Mouse (Mus musculus) forebrain, embryonic 16.5 days (tissue): ENCODE data around the gene Slc26a3. TPM values are rescaled to one million over a fixed set of nuclear protein-coding genes. Genes with fewer than 3 reads are reported as not detected.

Experiments
- ATAC-seq: fragments of 200-750 bp; cut with Nextera tagmentation; 2 replicates; pipeline ENCODE4 v1.8.0; 2017; ENCODE audit warnings: mild to moderate bottlenecking, moderate library complexity
- H3K27ac ChIP-seq: fragments of 300-500 bp; sonication (generic); 2 replicates; pipeline ENCODE4 v1.5.1; 2014; ENCODE audit warnings: low read length, control low read depth
- H3K27me3 ChIP-seq: fragments of 300-500 bp; sonication (generic); replicated peaks from 2 replicates; pipeline ENCODE4 v1.6.1; 2014; ENCODE audit warnings: low read length; ENCODE audit not compliant: control insufficient read depth, insufficient read depth
- H3K36me3 ChIP-seq: fragments of 300-500 bp; sonication (generic); 2 replicates; pipeline ENCODE4 v1.6.1; 2014; ENCODE audit not compliant: control insufficient read depth, insufficient read depth
- H3K4me1 ChIP-seq: fragments of 300-500 bp; sonication (generic); replicated peaks from 2 replicates; pipeline ENCODE4 v1.6.1; 2014; ENCODE audit warnings: low read length; ENCODE audit not compliant: control insufficient read depth, insufficient read depth
- H3K4me2 ChIP-seq: fragments of 300-500 bp; sonication (generic); 2 replicates; pipeline ENCODE4 v1.6.1; 2014; ENCODE audit warnings: mild to moderate bottlenecking, low read length, control low read depth
- H3K4me3 ChIP-seq: fragments of 300-500 bp; sonication (generic); replicated peaks from 2 replicates; pipeline ENCODE4 v1.5.1; 2014; ENCODE audit warnings: mild to moderate bottlenecking, low read length, control low read depth
- H3K9ac ChIP-seq: fragments of 300-500 bp; sonication (generic); replicated peaks from 2 replicates; pipeline ENCODE4 v1.6.1; 2014; ENCODE audit warnings: low read depth, low read length, control low read depth
- H3K9me3 ChIP-seq: fragments of 300-500 bp; sonication (generic); 2 replicates; pipeline ENCODE4 v1.6.1; 2016; ENCODE audit warnings: low read length; ENCODE audit not compliant: control insufficient read depth
- WGBS: fragments of 180-500 bp; shearing (Covaris S2); extraction: QIAGEN DNeasy Blood & Tissue Kit; methylation state at CpG from one replicate; pipeline ENCODE4 v1.1.7; 2014; 5-methylcytosine and 5-hydroxymethylcytosine counted together
- polyA plus RNA-seq: library from polyadenylated mRNA; unstranded; fragments of >200 nt; fragmentation: Nextera tagmentation; extraction: Ambion mirVana; gene quantifications from 2 replicates; pipeline ENCODE4 v1.2.1, GENCODE M21; 2015

The Slc26a3 gene
- polyA plus RNA-seq, 1 experiment from 2014 or later: 0.11 TPM

DNA sequence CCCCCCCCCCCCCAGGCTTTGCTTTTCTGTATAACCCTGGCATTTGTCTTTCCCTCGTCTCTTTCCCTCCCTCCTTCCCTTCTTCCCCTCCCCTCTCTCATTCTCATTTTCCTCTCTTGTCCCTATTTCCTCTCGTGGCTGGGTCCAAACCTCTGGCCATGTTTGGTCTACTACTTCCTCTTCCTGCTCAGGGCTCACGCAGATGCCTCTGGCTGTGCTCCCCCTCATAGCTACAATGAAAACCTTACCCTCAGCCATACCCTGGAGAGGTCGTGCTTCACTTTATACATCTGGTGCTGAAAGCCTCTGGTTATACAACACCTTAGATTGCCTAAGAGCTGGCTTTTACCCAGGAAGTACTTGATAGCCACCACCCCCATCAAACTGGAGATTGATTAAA is 110.6 kb downstream of the Slc26a3 start:
- no peak overlapping the region for H3K4me3 ChIP-seq
- H3K27ac ChIP-seq: no peak overlapping the region
- no peaks in the 10 kb centered on the region for H3K36me3 ChIP-seq
- ATAC-seq: no peak
- peaks cover 15% of the 10 kb centered on the region for H3K4me1 ChIP-seq
- no peaks in the 10 kb centered on the region for H3K27me3 ChIP-seq
- 76% methylated on average over 4 of the region's 4 CpGs for WGBS
- no peak overlapping the region for H3K4me2 ChIP-seq
- H3K9ac ChIP-seq: no peak overlapping the region
- H3K9me3 ChIP-seq: no peaks in the 10 kb centered on the region

DNA sequence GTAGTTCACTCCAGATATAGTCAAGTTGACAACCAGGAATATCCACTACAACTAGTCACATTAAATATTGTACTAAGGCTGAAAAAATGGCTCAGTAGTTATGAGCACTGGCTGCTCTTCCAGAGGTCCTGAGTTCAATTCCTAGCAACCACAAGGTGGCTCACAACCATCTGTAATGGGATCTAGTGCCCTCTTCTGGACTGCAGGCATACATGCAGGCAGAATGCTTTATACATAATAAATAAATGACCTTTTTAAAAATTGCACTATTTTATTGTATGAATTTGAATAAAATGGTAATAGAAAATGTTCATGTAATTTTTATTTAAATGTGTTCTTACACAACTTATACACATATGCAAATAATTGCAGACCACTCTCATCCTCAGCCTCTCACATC is 112.5 kb downstream of the Slc26a3 start:
- H3K4me2 ChIP-seq: no peak overlapping the region
- H3K36me3 ChIP-seq: no peaks in the 10 kb centered on the region
- no peaks in the 10 kb centered on the region for H3K9me3 ChIP-seq

GRCm38 (mm10) chr12:31507718-31508364 is 117.2 kb downstream of the Slc26a3 start:
- no peaks in the 10 kb centered on the region for H3K4me1 ChIP-seq
- no peak overlapping the region for H3K27ac ChIP-seq
- no peak overlapping the region for H3K4me2 ChIP-seq
- no peaks in the 10 kb centered on the region for H3K9me3 ChIP-seq
- ATAC-seq: no peak
- no peak overlapping the region for H3K4me3 ChIP-seq
- WGBS: 39% methylated on average over 6 of the region's 6 CpGs
- H3K36me3 ChIP-seq: no peaks in the 10 kb centered on the region
- H3K27me3 ChIP-seq: no peaks in the 10 kb centered on the region
- H3K9ac ChIP-seq: no peak overlapping the region

More for the DNA sequence above, 112.5 kb downstream of the Slc26a3 start:
- no peak for ATAC-seq
- H3K27ac ChIP-seq: no peak overlapping the region
- H3K9ac ChIP-seq: no peak overlapping the region
- H3K27me3 ChIP-seq: no peaks in the 10 kb centered on the region
- no peak overlapping the region for H3K4me3 ChIP-seq
- peaks cover 10% of the 10 kb centered on the region for H3K4me1 ChIP-seq

DNA sequence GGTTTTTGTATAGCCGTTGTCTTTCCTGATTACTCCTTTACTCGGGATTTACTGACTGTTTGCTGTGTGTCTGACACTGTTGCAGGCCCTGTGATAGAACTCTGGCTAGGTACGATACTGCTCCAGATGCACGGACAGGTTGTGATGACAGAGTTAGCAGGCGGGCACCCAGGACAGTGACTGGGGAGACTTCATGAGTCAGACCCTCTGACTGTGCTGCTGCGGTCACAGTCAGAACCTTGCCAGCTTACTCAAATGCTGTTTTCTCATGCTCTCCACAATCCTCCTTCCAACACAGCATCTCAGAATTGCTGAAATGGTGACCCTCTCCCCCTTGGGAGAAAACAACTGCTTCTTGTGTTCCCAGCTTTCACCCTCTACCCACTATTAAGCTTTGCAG is 117.8 kb downstream of the Slc26a3 start:
- Histone ChIP-seq H3K9ac (no peak overlapping the region), H3K27ac (no peak overlapping the region), H3K36me3 (no peaks in the 10 kb centered on the region), H3K9me3 (no peaks in the 10 kb centered on the region), H3K4me1 (no peaks in the 10 kb centered on the region), H3K4me3 (no peak overlapping the region), H3K27me3 (no peaks in the 10 kb centered on the region), H3K4me2 (no peak overlapping the region)
- 84% methylated on average over 6 of the region's 6 CpGs for WGBS
- ATAC-seq: no peak

DNA sequence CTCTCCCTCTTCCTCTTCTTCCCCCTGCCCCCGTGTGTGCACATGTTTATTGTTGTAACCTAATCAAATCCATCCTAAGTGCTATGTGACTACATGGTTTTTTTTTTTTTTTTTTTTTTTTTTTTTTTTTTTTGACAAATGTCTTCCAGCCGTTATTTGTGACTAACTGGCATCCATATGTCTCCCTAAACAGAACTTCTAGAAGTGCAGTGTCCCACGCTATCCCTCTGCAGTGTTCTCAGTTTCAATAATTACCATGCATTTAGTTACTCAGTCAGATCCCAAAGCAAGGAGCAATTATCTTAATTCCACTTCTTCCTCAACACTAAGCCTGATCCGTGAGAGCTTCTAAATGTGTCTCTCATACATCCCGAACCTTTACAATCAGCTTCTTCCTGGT is 120.5 kb downstream of the Slc26a3 start:
- H3K27ac ChIP-seq: no peak overlapping the region
- H3K4me3 ChIP-seq: no peak overlapping the region
- H3K4me2 ChIP-seq: no peak overlapping the region
- H3K9me3 ChIP-seq: no peaks in the 10 kb centered on the region
- ATAC-seq: no peak
- no peaks in the 10 kb centered on the region for H3K36me3 ChIP-seq
- no peaks in the 10 kb centered on the region for H3K4me1 ChIP-seq
- H3K9ac ChIP-seq: no peak overlapping the region
- H3K27me3 ChIP-seq: no peaks in the 10 kb centered on the region
- WGBS: 64% methylated on average over 4 of the region's 5 CpGs

GRCm38 (mm10) chr12:31512634-31513411 is 122.2 kb downstream of the Slc26a3 start:
- WGBS: 93% methylated on average over 14 of the region's 14 CpGs
- Histone ChIP-seq H3K4me3 (no peak overlapping the region), H3K4me1 (no peaks in the 10 kb centered on the region), H3K4me2 (no peak overlapping the region), H3K36me3 (no peaks in the 10 kb centered on the region), H3K9ac (no peak overlapping the region), H3K9me3 (no peaks in the 10 kb centered on the region), H3K27me3 (no peaks in the 10 kb centered on the region), H3K27ac (no peak overlapping the region)
- no peak for ATAC-seq

DNA sequence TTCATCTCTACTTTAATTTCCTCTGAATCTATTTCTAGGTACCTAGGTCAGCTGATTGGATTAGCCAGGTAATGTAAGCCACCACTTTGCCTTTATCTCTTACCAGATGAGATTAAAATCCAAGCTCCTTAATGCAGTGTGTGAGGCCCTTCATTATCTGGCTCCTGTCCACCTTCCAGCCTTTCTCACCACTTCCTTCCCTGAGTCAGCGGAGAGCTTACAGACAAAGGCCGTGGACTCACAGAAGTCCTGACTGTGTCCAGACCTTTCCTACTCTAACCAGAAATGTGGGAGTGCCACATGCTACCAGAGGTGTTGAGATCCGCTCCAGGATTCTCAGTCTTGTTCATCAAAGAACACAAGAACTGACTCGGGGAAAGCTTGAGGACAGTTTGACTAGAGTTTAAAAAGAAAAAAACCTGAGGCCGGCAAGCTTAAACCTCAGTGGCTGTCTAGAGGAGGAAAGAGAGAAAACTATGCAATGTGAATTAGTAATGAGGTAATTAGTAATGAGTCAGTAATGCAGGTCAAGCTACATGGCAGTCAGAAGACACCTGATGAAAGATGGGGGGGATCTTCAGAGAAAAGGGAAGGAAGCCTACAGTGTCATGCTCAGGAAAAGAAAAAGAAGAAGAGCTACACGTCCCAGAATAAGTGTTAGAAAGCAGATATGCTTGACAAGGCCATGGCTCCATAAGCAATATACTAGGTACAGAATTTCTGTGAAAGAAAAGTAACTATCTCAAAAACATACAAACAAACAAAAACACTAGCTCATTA is 123.2 kb downstream of the Slc26a3 start:
- Histone ChIP-seq H3K9me3 (no peaks in the 10 kb centered on the region), H3K27ac (no peak overlapping the region), H3K9ac (no peak overlapping the region), H3K4me3 (no peak overlapping the region), H3K27me3 (no peaks in the 10 kb centered on the region), H3K4me1 (no peaks in the 10 kb centered on the region), H3K4me2 (no peak overlapping the region), H3K36me3 (no peaks in the 10 kb centered on the region)
- ATAC-seq: no peak
- 64% methylated on average over 6 of the region's 6 CpGs for WGBS

- ATAC-seq: no peak
- H3K27me3 ChIP-seq: no peaks in the 10 kb centered on the region
- H3K36me3 ChIP-seq: no peaks in the 10 kb centered on the region
- no peak overlapping the region for H3K4me2 ChIP-seq
- H3K9me3 ChIP-seq: no peaks in the 10 kb centered on the region
- no peaks in the 10 kb centered on the region; the same call in 1 of the 2 replicates for H3K4me1 ChIP-seq
- 60% methylated on average over 6 of the region's 6 CpGs for WGBS
- no peak overlapping the region for H3K27ac ChIP-seq
- H3K4me3 ChIP-seq: no peak overlapping the region
- no peak overlapping the region for H3K9ac ChIP-seq
These were observed 129.4 kb downstream of the Slc26a3 start for GRCm38 (mm10) chr12:31520119-31520518.

- H3K9ac ChIP-seq: no peak overlapping the region
- no peak overlapping the region for H3K4me3 ChIP-seq
- no peak overlapping the region for H3K4me2 ChIP-seq
- H3K9me3 ChIP-seq: no peaks in the 10 kb centered on the region
- H3K4me1 ChIP-seq: no peaks in the 10 kb centered on the region; the same call in 1 of the 2 replicates
- no peak overlapping the region for H3K27ac ChIP-seq
- no peak for ATAC-seq
- no peaks in the 10 kb centered on the region for H3K27me3 ChIP-seq
- 55% methylated on average over 3 of the region's 3 CpGs for WGBS
- H3K36me3 ChIP-seq: no peaks in the 10 kb centered on the region
These were observed 130.7 kb downstream of the Slc26a3 start for GRCm38 (mm10) chr12:31521371-31521770.
